Mouse (Mus musculus): ENCODE data around the gene Mpped1. TPM values are rescaled to one million over a fixed set of nuclear protein-coding genes. Genes with fewer than 3 reads are reported as not detected.

The Mpped1 gene
- total RNA-seq (2015; ENCODE audit: low replicate concordance) (not detected in 2 replicates), total RNA-seq (2017; ENCODE audit: low replicate concordance) (not detected in 2 replicates)

DNA sequence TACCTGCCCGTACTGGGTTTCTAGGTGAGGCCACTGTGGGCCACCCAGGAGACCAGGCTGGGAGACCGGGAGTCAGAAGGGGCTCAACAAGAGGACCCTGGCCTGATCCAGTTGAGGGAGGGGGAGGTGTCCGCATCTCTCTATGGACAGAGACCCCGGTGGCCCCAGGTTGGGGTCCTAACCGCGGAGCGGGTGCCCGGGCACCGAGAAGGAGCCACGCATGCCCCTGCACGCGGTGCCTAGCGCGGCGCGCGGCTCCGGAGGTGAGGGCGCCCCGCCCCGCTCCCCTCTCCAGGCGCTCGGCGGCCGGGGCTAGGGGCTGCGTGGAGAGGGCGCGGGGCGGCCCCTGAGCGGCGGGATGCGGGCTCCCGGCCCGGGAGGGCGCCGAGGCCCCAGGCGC is at the start of gene Mpped1:
Gene Mpped1 (plus strand): TSS at position 81 of the 400 bp plus-strand sequence.
- no peak for ATAC-seq (replicated peaks; ENCODE audit: low FRiP score, poor library complexity, severe bottlenecking)

- ATAC-seq (replicated peaks; ENCODE audit: low FRiP score, poor library complexity, severe bottlenecking) = no peak
Observed at GRCm38 (mm10) chr15:83740676-83741422, 38.4 kb upstream of the Mpped1 start.

- no peak for ATAC-seq (replicated peaks; ENCODE audit: low FRiP score, poor library complexity, severe bottlenecking)
Observed at GRCm38 (mm10) chr15:83742018-83742417, 37.2 kb upstream of the Mpped1 start.

DNA sequence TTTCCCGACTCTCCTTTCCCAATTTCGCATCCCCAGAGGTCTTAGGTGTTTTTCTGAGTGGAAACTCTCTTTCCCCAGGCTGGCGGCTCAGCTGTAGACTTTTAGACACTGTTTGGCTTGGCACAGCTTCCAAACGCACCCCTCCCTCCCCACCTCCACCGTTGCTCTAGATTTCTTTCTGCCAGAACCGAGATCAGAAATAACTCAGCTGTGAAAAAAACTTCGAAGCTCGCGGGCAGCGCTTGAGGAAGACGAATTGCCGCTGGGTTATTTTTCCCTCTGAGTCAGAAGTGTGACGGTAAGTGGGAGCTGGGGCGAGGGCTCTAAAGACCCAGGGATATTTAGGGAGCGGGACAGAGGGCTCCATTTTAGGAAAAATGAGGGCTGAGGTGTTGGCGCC is 33.0 kb upstream of the Mpped1 start:
- ATAC-seq (replicated peaks; ENCODE audit: low FRiP score, poor library complexity, severe bottlenecking) = no peak

DNA sequence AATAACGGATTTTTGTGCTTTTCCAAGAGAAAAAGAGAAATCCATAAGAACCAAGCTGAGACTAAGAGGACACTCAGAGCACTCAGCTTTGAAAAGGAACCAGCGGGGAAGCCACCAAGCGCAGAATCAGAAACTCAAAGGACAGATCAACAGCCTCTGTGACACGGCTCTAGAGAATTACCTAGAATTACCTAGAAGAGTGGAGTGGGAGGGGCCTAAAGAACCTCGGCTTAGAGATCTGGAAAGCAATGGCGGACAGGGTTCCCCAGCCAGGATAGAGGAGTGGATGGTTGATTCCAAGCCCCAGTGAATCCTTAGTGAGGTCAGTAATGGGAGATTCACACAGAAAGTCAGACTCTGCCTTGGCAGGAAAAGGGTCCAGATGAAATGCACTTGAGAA is 30.3 kb upstream of the Mpped1 start:
- ATAC-seq (replicated peaks; ENCODE audit: low FRiP score, poor library complexity, severe bottlenecking) = no peak

- no peak for ATAC-seq (replicated peaks; ENCODE audit: low FRiP score, poor library complexity, severe bottlenecking)
Observed at GRCm38 (mm10) chr15:83749436-83749835, 29.8 kb upstream of the Mpped1 start.

GRCm38 (mm10) chr15:83756742-83757141 is 22.5 kb upstream of the Mpped1 start:
- ATAC-seq (replicated peaks; ENCODE audit: low FRiP score, poor library complexity, severe bottlenecking) = no peak

DNA sequence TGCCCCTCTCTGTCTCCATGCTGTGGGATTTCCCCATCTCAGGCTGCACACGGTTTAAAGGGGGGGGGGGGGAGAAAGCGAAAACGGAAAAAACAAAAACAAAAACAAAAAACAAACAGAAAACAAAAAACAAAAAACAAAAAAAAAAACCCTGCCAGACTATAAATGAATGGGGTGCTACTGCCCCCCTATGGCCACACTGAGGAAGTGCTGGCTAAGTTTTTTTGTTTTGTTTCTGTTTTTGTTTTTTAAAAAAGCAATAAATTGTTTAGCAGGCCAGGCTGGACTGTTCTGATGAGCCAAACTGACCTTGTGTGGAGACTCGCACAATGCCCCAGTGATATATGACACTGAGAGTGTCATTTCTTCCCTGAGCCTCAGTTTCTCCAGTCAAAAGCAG is 20.3 kb upstream of the Mpped1 start:
- no peak for ATAC-seq (replicated peaks; ENCODE audit: low FRiP score, poor library complexity, severe bottlenecking)

GRCm38 (mm10) chr15:83760683-83761082 is 18.6 kb upstream of the Mpped1 start:
- ATAC-seq (replicated peaks; ENCODE audit: low FRiP score, poor library complexity, severe bottlenecking) = no peak

DNA sequence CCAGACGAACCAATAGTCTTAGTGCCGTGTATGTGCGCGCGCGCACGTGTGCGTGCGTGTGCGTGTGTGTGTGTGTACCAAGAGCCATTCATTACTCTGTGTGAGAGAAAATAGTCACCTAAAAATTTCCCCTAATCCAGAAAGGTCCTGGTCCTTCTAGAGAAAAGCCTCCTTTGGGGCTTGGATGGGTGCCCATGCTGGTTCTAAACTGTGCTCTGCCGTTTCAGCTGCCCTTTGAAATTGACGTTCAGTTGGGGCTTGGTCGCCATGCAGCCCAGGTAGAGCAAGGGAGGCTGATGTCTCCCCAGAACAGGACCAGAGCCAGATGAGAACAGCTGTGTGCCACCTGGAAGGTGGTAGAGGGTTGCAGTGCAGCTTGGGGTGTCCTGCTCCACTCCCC is 17.8 kb upstream of the Mpped1 start:
- no peak for ATAC-seq (replicated peaks; ENCODE audit: low FRiP score, poor library complexity, severe bottlenecking)

GRCm38 (mm10) chr15:83765388-83766029 is 13.8 kb upstream of the Mpped1 start:
- no peak for ATAC-seq (replicated peaks; ENCODE audit: low FRiP score, poor library complexity, severe bottlenecking)

DNA sequence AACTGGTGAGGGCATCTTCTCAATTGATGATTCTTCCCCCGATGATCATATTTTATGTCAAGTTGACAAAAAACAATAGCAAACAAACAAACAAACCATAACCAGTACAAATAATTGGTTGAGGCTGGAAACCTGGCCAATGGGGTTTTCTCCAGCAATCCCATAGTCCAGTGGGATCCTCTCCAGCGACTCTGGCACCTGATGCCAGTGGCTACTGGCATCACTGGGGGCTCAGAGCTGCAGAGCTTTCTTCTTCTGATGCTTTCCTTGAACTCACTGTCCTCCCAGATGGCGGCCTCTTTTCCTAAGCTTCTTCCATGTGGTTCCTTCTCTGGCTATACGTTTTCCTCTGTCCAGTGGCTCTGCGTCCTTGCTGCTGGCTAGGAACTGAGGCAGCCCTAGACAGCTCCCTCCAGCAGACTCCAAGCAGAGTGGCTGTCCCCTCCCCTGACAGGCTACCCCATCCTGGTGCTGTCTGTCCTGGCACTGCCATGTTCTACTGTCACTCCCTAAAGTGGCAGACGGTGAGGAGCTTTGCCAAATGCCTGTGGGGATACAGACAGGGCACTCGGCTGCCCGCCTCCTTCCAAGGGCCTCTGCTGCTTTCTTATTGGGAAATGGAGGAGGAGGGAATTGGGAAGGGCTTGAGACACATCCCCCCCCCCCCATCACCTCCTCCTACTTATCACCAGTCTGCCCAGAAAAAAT is 7.8 kb upstream of the Mpped1 start:
- ATAC-seq (replicated peaks; ENCODE audit: low FRiP score, poor library complexity, severe bottlenecking) = no peak

DNA sequence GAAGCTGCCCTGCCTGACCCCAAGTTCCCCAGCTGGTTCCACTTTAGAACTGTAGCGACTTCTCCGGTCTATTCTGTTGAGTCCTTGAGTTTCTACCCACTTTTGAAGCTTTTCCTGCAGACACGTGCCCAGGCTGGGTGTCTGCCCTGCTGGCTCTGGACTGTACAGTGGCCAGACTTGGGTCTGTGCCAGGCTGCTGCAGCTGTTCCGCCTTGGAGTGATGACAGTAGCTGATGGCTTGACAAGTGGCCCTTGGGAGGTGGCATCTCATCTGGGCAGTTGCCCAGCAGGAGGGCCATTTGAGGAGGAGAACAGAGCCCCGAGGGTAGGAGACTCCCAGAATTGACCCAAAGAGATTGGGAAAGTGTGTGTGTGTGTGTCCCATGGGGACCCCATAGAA is 6.8 kb upstream of the Mpped1 start:
- no peak for ATAC-seq (replicated peaks; ENCODE audit: low FRiP score, poor library complexity, severe bottlenecking)

GRCm38 (mm10) chr15:83772953-83773352 is 6.3 kb upstream of the Mpped1 start:
- ATAC-seq (replicated peaks; ENCODE audit: low FRiP score, poor library complexity, severe bottlenecking) = no peak

- ATAC-seq (replicated peaks; ENCODE audit: low FRiP score, poor library complexity, severe bottlenecking) = no peak
Observed at GRCm38 (mm10) chr15:83774922-83775321, 4.3 kb upstream of the Mpped1 start.

DNA sequence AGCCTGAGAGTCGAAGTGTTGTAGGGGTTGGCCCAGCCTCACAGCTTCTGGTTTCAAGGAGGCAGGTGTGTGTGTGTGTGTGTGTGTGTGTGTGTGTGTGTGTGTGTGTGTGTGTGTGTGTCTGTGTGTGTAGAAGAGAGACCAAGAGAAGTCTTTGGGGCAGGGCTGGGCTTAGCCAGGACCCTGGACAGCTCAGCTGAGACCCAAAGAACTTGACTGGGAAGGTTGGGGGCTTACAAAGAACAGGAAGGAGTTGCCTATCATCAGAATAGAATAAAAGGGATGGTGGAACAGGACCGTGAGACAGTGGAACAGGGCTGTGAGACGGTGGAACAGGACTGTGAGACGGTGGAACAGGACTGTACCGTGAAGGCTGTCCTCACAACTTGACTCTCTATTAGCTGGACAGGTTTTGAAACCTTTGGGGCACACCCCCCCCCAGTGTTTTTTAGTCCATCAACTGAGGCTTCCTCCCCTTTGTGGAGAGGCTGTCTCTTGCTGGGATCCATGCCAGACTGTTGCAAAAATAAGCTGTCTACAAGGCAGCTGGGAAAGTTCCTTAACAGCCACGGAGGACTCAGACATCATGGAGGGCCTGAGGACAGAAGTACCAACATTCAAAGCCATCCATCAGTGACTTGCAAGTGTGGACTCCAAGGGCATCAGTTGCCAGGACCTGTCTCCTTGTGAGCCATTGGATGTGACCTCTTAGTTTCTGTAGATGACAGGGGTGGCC is 2.8 kb upstream of the Mpped1 start:
- ATAC-seq (replicated peaks; ENCODE audit: low FRiP score, poor library complexity, severe bottlenecking) = no peak

- no peak for ATAC-seq (replicated peaks; ENCODE audit: low FRiP score, poor library complexity, severe bottlenecking)
Observed at GRCm38 (mm10) chr15:83777476-83777875, 1.8 kb upstream of the Mpped1 start.

DNA sequence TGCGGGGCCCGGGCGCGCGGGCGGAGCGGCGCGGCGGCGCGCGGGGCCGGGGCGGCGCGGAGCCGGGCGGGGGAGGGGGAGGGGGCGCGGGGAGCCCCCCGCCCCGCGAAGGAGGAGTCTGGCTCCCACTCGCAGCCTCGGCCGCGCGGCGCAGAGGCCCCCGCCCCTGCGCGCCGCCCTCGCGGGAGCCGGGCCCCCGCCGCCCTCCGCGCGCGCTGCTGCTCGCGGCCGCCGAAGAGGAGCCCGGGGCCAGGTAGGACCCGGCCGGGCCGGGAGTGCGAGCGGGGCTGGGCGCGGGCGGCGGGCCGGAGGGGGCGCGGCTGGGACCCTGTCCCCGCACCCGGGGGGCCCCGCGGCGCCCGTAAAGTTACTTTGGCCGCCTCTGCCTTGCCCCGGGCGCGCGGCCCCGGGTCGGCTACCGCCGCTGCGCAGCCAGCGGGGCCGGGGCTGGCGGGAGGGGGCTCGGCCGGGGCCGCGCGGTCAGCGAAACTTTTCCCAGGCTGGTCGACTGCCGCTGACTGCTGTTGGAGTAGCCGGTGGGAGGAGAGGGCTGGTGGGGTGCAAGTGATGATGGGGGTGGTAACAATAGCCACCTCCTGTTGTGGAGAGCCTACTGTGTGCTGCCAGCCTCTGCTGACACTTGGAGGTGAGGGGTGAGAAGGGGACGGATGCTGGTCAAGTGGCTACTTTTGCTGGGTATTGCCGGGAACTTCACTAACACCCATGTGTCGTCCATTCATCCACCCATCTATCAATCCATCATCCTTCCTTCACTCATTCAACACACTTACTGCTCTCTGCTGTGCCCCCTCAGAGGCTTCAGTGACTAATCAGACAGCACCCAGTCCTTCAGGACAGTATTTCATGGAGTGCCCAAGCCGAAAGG is 831 bp downstream of the Mpped1 start:
- no peak for ATAC-seq (replicated peaks; ENCODE audit: low FRiP score, poor library complexity, severe bottlenecking)

GRCm38 (mm10) chr15:83781304-83781703 is 2.0 kb downstream of the Mpped1 start:
- ATAC-seq (replicated peaks; ENCODE audit: low FRiP score, poor library complexity, severe bottlenecking) = no peak
